Mouse (Mus musculus): ENCODE data around the gene Rpp40. TPM values are rescaled to one million over a fixed set of nuclear protein-coding genes. Genes with fewer than 3 reads are reported as not detected.
A peak's percentile ranks its signal among the peaks of the same experiment; 100 is the strongest.

Gene Rpp40
- total RNA-seq (2021) = 1 to 10 TPM; 4.4 to 5.8 TPM

DNA sequence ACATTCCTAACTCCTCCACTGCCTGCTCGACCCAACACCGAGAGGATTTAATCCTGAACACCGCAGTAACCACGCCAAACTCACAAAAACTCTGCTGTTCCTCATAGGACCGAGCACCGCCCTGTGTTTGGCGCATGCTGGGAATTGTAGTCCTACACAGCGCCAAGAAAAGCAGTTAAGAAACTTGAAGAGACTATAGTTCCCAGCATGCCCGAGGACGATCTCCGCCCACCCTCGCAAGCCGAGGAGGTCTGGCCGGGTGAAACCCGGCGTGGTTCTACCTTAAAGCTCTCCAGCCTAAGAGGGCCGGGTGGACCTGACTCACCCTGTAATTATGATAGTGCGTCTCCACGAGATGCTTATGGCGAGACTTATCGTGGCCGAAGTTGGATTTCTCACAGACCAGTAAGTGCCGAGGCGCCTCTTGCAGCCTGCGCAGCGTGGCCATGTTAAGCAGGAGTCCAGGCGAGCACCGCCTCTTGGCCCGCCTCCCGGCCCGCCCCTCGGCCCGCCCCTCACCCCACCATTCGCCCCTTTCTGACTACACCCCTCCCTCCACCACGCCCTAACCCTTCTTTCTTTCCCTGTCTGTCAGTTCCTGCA is at the start of gene Rpp40:
Gene Rpp40 (minus strand): TSS at position 481 of the 603 bp plus-strand sequence.
- DNase-seq (ENCODE audit: low spot score in 2 of 2) = peak; percentile 95 to 97
- intact Hi-C loops (cut with DNase I) = no loop called here

DNA sequence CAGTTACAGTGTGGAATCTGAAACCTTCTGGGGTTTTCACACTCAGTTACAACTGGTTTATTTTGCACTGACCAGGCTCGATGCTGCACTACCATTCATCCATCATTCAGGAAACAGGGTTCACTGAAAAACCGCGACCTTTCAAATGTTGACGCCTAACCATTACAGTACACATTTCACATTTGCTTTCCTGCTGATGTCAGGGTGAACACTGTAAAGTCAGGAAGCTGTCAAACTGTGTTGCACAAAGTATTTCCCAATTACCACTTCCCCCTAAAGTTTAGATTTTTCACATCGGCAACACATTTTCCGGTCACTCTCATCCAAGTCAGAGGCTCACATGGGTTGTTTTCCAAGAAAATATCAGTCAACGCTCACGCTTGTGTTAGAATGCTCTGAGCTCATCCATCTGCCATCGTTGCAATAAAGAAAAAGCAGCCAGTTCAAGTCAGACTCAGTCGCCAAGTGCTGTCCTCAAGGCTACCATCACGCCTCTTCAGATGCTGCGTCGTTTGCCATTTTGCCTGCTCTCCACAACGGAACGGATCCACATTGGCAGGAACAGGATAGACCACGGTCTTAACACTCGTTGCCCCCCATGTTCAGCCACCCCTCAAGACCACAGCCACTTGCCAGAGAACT is 43.8 kb upstream of the Rpp40 start:
- intact Hi-C loops (cut with DNase I) = loop anchor here (5.0 kb wide), 1 partner anchor 168 kb away; no protein-coding TSS in a partner anchor
- DNase-seq (ENCODE audit: low spot score in 2 of 2) = no peak

DNA sequence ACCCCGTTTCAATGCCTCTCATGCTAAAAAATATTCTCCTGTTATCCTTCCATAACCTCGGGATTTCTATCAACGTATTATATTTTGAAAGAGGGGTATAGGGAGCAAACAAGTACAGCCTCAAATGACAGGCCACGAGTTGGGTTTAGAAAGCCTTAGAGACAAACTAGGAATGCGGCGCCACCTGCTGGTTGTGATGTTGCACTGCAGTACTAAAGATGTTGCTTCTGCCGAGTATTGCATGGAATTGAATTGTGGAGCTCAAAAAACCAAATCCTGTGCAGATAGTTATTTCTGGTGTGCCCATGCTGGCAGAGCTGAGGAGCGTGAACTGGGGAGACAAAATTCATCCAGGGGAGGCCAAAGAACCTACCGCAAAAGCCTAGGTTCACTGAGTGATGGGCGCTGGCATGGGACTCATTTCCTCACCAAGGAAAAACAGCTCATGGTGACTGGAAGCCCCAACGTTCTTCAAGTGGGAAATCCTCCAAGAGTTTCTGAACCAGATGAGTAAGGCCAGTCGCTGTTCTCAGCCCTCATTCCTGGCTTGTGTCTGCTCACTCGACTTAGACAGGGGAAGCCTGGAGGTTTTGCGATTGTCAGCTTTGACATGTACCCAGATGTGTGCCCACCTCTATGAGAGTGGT is 41.3 kb upstream of the Rpp40 start:
- intact Hi-C loops (cut with DNase I) = loop anchor here (2.0 to 5.0 kb wide), 2 partner anchors 165 to 917 kb away; no protein-coding TSS in a partner anchor
- DNase-seq (ENCODE audit: low spot score in 2 of 2) = peak; percentile 82 to 86

DNA sequence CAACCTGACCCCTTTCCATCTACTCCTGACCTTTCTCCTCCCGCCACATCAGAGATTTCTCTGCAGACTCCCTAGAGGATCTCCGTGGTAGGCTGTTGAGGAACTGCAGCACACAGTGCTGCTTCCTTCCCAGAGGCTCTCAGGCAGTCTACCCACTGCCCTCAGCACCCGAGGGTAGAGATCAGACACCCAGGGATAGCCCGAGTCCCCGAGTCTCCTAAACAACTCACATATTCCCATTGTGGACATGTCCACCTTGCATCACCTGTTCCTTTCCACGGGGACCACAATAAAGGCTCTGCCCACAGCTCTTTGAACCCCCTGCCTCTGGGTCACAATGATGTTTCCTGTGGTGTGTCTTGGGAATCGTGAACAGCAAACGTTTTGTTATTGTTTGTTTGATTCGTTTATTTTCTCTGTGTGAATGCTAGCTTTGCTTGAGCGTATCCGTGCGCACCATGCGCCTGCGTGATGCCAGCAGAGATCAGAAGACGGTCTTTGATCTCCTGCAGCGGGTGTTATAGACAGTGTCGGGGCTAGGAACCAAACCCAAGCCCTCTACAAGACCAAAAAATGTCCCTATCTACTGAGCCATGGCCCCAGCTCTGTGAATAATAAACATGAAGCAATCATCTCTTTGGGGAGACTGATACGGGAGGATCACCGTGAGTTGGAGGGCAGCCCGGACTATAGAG is 40.6 kb upstream of the Rpp40 start:
- intact Hi-C loops (cut with DNase I) = loop anchor here (2.0 to 5.0 kb wide), 2 partner anchors 165 to 916 kb away; no protein-coding TSS in a partner anchor
- no peak for DNase-seq (ENCODE audit: low spot score in 2 of 2)

DNA sequence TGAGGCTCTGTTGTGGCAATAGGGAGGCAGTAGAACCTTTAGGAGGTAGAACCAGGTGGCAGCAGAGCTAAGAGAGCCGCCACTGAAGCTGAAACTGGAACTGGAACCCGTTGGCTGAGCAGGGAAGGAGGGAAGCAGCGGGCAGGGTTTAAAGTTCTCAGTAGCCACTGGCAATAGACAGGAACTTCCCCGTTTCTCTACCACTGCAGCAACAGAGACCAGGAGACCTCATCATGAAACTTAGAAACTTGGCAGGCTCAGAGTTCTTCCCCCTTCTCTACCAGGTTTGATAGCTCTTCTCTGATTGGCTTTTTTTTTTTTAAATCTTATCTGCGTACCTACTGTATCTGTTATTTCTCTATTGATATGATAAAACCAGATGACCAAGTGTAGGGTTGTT is 34.8 kb upstream of the Rpp40 start:
- intact Hi-C loops (cut with DNase I) = no loop called here
- DNase-seq (ENCODE audit: low spot score in 2 of 2) = no peak

DNA sequence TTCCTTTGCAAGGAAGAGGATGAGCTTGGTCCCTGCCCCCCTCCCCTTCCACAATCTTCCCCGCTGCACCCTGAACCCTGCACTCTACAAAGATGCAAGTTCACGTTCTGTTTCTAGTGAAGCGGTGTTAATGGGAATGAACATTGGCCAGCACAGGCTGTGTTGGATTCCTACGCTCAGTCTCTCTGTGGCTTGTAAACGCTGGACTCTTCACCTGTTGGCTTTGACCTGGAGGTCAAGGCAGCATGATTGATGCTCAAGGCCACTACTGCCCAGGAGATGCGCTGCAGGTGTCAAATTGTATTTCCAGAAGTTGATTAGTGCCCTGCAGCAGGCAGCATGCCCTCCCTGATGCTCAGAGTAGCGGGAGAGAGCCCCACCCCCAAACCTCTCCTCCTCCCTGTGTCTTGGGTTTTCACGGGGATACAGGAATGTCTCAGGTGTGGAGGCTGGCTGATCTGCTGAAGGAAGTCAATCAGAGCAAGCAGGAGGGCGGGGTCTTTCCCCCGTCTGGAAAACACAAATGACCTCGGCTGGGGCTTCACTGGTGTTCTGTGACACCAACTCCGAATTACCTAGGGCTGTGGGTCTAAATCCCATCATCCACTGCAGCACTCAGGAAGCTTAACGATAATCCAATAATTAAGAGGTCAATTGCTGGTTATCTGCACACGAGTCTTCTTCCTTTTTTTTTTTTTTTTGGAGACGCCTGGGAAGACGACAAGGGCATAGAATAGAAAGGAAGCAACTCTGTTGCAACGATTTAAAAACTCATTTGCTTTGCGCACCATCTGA is 33.9 kb upstream of the Rpp40 start:
- intact Hi-C loops (cut with DNase I) = loop anchor here (5.0 kb wide), 1 partner anchor 1283 kb away; no protein-coding TSS in a partner anchor
- DNase-seq (ENCODE audit: low spot score in 2 of 2) = no peak

DNA sequence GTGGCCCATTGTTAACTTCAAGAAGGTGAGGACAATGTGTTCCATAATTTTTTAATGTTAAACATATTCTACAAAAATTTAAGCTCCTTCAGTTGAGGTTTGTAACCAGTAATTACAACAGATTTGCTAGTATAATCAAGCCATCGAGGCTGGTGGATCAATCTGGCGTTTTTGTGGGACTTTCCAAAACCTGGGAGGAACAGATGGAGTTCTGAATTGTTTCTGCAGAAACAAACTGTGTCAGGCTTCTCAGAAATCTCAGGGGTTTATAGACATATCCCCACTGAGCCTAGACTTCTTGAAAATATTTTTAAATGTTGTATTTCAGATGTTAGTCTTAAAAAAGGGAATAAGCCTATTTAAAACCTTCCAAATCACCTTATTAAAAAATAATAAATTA is 31.8 kb upstream of the Rpp40 start:
- intact Hi-C loops (cut with DNase I) = loop anchor here (5.0 kb wide), 1 partner anchor 1281 kb away; no protein-coding TSS in a partner anchor
- DNase-seq (ENCODE audit: low spot score in 2 of 2) = peak; percentile 11 to 44

DNA sequence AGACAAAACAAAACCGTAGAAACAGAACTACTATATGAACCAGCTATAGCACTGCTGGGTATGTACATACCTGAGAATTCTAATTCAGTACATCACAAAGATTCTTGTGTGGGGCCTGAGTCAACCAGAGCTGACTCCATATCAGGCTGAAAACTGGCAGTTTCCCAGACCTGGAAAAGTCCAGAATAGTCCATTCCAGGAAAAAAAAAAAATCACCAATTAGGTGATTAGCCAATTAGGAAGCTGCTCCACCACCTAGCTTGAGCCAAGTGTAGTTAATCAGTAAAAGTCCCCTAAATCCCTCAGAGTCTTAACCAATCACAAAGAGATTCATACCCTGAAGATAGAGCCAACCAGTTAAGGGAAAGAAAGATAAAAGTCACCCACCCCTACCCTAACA is 5.3 kb upstream of the Rpp40 start:
- no peak for DNase-seq (ENCODE audit: low spot score in 2 of 2)
- intact Hi-C loops (cut with DNase I) = no loop called here

DNA sequence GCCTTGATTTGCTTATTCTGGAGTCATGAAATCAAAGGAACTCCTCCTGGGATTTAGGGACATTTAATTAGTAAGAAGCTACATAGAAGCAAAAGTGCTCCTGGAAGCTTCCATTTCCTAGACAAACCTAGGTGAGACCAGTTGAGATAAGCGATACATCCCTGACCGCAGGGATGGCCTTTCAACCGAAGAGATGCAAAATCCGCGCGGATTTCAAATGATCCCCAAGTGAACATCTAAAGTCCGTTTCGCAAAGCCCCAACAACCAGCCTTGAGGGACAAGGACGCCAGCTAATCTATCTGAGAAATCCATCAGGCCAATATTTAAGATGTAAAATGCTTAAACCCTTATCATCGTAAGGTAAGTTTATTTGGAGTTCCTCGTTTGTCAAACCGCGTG is 781 bp downstream of the Rpp40 start:
- intact Hi-C loops (cut with DNase I) = no loop called here
- DNase-seq (ENCODE audit: low spot score in 2 of 2) = no peak

DNA sequence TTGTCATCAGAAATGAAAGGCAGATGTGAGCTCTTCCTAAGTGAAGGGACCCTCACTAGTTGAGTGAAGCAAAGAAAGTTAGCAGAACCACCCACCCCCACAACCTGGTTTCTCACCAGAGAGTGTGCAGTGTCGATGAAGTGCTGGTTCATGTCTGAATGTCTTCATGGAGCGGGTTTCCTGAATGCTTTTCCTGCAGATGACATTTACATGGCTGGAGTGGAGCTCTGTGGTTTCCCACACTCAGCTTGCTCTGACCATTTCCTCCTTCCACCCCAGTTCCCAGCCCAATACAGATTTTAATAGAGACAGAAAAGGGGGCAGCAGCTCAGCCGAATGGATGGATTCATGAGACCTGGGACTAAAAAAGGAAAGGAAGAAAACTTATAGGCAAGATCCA is 13.3 kb downstream of the Rpp40 start:
- no peak for DNase-seq (ENCODE audit: low spot score in 2 of 2)
- intact Hi-C loops (cut with DNase I) = no loop called here

DNA sequence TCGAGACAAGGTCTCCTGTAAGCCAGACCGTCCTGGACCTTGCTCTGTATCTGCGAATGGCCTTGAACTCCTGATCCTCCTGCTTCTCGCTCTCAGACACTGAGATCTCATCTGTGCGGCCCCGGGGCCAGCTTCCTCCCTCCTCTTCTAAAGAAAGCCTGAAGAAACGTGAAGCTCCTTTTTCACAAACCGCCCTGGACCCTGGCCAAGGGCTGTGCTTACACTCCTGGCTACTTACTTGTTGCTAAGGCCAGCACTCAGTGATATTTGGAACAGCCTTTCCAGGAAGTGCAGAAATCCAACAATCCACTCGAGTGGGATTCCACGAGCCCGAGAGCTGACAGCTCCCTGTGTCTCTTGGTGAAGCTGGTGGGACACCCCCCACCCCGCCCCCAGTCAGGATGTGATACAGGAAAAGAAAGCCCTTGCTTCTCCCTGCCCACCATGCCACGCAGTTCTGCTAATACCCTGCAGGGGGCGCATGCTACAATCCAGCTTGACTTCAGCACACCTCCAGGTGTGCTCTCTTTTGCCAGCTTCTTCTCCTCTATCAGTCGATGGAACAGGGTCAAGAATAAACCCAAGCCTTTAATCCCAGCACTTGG is 19.9 kb downstream of the Rpp40 start:
- intact Hi-C loops (cut with DNase I) = no loop called here
- no peak for DNase-seq (ENCODE audit: low spot score in 2 of 2)

DNA sequence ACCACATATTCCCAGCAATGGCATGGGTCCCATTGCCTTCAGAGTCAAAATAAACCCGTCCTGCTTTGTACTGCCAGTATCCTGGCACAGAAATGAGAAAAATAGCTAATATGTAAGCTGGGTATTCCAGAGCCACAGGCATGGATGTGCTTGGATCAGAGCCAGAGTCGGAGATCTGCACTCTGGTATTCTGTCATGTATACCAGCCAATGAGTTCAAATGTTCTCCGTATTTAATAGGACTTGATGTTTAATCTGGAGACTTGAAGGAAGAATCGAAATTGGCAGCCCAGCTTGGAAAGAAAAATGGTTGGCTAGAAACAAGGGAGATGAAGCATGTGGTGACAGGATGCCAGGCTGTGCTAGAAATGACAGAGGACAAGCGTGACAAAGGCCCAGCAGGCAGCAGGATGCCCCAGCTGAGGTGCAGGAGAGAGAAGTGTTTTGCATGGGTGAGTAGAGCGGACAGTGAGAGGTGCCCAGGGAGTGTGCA is 25.6 kb downstream of the Rpp40 start:
- DNase-seq (ENCODE audit: low spot score in 2 of 2) = no peak
- intact Hi-C loops (cut with DNase I) = no loop called here

DNA sequence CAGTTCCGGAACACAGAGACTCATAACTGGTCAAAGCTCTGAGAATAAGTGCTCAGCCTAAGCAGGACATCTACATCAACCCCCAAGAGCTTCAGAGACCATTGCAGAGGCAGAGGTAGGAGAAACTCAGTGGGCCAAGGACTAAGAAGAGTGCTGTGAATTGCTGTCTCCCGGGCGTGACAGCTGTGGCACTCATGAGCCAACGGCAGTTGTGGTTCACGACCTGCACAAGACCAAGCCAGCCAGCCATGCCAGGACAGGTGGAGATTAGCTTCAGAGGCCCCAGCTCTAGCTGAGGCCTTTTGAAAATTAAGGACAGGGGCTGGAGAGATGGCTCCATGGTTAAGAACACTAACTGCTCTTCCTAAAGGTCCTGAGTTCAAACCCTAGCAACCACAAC is 26.6 kb downstream of the Rpp40 start:
- intact Hi-C loops (cut with DNase I) = no loop called here

DNA sequence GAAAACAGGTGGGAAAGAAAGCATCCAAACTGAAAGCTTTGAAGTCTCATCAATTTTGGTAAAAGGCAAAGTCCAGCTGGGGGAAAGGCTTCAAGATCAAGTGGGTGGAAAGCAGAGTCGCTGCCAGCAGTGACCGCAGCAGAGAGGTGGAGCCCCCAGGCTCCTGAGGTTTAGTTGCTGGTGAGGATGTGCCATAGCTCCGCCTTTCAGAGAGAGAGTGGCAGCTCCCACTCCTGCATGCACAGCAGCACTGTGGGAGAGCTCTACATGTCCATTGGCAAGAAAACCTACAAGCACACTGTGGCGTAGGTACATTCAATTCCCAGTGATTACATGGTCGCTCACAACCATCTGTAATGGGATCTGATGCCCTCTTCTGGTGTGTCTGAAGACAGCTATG is 27.1 kb downstream of the Rpp40 start:
- intact Hi-C loops (cut with DNase I) = no loop called here
- DNase-seq (ENCODE audit: low spot score in 2 of 2) = no peak

More for the DNA sequence above, 26.6 kb downstream of the Rpp40 start:
- no peak for DNase-seq (ENCODE audit: low spot score in 2 of 2)

DNA sequence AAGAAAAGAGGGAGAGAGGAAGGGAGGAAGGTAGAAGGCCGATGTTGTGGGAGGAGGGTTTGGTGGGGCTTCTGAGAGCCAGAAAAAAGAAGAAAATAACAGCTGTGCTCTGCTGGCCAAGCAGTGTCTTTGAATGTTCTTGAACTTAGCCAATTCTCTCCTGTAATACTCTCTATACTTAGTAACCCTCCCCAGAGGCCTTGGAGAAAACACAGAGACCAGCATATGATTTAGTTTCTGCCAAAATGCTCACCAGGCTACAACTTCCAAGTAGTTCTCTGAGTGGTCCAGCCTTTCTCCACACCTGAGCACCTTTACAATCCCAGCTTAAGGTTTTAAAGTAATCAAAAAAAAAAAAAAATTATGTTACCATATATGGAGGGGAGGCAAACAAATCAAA is 27.9 kb downstream of the Rpp40 start:
- intact Hi-C loops (cut with DNase I) = no loop called here
- no peak for DNase-seq (ENCODE audit: low spot score in 2 of 2)

DNA sequence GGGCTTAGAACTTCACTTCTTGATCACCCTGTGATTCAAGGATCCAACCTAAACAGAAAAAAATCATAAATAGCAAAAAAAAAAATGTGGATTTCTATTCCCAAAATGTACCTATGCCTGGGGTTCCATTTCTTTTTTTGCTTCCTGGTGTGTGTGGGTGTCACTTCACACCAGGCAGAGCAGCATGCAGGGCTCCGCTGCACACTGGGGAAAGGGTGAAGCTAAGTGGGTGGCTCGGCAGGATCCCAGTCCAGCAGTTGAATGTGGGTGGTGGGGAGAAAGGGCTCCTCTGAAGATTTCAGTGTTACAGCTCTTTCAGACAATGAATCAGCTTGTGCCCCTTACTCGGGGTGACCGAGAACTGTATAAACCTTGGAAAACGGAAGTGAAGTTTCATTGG is 30.8 kb downstream of the Rpp40 start:
- peak in 1 of 2 experiments; percentile 66 for DNase-seq (ENCODE audit: low spot score in 2 of 2)
- intact Hi-C loops (cut with DNase I) = no loop called here

DNA sequence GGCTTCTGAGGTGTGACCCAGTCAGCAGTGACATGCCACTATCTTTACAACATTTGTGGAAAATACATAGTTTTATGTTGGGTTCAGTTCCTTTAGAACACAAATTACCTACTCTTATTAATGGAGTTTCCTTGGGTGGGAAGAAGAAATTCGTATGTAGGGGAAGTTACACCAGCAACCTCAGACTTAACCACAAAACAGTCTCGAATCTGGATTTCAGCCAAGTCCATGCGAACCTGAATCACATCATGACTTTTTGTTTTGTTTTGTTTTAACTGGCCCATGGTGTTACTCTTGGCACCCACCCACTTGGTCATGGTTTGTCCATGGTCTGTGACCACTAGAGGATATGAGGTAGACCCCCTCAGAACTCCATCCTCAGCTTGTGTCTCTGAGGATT is 35.1 kb downstream of the Rpp40 start:
- DNase-seq (ENCODE audit: low spot score in 2 of 2) = no peak
- intact Hi-C loops (cut with DNase I) = no loop called here

DNA sequence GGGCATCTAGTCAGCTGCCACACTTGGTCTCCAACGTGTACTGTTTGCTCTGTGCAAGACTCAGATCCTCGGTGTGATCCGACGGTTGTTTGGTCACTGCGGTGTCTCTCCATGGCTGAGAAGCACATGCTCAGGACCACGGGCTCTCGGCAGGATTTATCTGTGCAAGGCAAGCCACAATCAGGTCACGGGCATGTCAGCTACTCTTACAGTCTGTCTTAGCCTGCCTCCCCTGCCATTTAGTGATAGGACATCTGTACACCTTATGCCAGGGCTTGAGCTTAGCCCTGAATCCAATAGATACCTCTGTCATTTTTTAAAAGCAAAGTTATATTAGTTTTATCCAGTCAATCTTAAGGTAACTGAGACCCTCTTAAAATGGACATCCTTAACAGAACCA is 35.5 kb downstream of the Rpp40 start:
- DNase-seq (ENCODE audit: low spot score in 2 of 2) = no peak
- intact Hi-C loops (cut with DNase I) = no loop called here

DNA sequence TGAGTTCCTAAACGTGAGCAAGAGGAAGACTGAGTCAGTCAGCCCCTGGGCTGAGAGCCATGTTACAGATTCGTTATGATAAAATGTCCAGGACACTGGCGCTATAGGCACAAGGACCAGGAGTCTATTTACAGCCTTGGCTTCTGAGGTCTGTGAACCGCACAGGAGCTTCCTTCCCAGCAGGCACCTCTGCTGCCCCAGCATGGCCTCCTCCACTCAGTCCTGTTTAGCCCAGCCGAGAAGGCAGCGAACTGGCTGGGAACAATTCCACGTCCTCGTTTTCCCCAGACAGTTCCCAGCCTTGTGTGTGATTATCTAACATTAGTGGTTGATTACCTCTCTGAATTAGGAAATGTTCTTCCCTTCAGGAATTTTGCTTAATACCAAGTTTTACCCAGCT is 45.2 kb downstream of the Rpp40 start:
- intact Hi-C loops (cut with DNase I) = no loop called here

More for the DNA sequence above, 45.2 kb downstream of the Rpp40 start:
- no peak for DNase-seq (ENCODE audit: low spot score in 2 of 2)
